Mouse (Mus musculus): ENCODE measurements around the gene Zfp146.

GRCm38 (mm10) chr7:30122188-30122530 lies 47.4 kb downstream of the Zfp146 start:
- TF ChIP-seq EP300 (IDR thresholded peaks at IDR 0.05) (no peak), CTCF (IDR thresholded peaks at IDR 0.05) (no peak)
